Mouse (Mus musculus): ENCODE measurements around the gene Map6.

Gene Map6

DNA sequence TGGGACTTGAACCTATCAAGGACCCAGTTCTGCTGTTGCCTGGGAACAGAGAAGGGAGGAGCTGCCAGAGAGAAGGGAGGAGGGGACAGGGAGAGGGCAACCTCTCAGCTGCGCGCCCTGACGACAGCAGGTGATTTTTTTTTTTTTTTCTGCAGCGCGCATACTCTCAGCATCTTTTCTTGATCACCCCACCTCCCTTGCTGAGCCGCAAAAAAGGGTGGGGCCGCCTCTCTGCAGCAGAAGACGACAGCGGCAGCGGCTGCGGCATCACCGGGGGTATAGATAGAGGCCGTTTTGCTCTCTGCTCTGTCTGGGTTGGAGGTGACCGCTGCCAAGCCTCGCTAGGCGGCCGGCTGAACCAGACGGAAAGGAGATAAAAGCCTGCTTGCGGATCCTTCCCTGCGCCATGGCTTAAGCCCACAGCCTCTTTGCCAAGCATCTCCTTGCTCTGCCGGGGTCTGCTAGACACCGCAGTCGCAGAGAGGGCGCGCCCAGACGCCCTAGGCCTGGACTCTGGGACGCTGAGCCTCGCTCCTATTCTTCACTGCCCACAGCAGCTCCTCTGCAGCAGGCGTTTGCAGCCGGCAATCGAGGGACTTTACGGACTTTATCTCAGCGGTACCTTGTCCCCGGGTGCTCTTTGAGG lies at the start of gene Map6:
TSS of gene Map6 (plus strand) at position 197 of the 646 bp plus-strand sequence.
- in situ Hi-C loops (cut with MboI, MseI), result no loop called here

DNA sequence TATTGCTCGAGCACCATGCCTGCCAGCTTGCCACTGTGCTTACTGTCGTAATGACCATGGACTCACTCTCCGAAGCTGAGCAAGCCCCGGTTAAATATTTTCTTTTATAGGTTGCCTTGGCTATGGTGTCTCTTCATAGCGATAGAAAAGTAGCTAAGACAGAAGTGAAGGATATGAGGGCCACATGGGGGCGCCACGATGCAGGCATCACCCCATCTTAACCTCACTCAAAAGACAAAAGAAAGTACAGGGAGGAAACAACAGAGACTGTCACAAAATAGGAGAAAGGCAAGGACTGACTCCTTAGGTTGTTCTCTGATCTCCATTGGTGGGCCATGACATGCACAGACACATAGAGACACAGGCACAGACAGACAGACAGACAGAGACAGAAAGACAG lies 43.0 kb upstream of the Map6 start:
- in situ Hi-C loops (cut with MboI, MseI), result no loop called here

DNA sequence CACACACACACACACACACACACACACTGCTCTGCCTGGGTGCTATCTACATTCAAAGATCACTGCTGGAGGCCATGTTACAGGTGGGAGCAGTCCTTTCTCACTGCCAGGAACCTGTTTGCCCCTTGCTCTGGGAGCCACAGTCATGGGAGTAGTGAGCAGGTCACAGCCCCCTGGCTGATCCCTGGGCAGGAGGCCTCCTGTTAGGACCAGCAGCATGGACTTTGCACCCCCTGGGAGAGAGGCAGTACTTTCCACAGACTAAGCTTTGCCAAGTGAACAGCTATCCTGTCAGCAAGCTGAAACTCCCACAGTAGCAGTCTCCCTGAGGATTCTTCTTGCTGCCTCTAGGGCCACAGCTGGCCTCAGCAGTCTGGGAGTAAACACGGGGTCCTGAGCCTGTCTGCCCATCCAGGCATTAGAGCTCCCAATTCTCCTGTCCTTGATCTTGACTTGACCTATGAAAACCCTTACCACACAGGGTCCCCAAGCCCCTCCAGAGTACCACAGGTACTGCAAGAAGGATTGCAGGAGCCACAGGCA lies 42.5 kb upstream of the Map6 start:
- in situ Hi-C loops (cut with MboI, MseI), result no loop called here

DNA sequence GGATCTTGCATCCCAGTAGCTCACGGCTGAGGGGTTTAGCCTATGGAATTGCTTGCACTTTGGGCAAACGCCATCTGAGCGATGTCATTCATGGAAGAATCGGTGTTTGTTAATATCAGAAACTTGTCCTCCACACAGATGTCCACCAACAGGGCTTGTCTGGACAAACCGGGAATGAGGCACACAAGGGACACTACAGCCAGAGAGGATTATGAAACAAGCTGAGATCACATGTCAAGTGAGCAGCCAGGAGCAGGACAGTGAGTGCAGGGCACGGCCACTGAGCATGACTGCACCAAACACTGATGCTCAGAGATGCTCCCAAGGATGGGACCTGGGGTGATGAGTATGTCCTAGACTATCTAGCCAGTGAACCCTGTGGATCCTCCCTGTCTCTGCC lies 41.8 kb upstream of the Map6 start:
- in situ Hi-C loops (cut with MboI, MseI), result no loop called here

DNA sequence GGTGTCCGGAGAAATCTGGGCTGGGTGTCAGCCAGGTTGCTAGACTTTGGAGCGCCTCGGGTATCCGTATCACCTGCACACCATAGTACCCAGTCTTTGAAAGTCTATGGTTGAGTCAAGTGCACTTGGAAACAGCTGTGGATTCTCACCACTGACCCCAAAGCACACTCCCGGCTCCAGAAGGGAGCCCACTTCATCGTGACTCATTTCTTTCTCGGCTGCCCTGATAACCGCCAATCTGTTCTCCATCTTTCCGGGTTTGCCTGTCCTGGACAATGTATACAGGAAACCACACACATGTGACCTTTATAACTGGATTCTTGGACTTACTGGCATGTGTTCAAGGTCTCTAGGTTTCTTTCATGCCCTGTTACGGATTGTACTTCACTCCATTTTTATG lies 40.6 kb upstream of the Map6 start:
- in situ Hi-C loops (cut with MboI, MseI), result no loop called here

DNA sequence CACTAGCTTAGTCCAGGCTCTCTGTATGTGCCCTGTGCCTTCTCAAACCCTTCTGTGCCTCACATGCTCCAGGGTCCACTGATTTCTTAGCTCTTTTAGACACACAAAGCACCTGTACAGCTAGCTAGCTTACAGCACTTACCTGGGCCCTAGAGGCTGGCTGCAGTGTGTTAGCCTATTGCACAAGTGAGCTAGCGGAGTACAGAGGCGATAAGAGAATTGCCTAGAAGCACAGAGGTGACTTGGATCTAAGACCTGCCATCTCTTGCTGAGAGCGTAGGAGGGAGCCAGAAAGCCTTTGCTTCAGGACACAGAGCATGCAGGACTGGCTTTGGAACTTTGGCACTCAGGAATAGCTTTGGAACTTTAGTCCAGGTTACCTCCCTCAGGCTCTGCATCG lies 40.0 kb upstream of the Map6 start:
- in situ Hi-C loops (cut with MboI, MseI), result no loop called here

DNA sequence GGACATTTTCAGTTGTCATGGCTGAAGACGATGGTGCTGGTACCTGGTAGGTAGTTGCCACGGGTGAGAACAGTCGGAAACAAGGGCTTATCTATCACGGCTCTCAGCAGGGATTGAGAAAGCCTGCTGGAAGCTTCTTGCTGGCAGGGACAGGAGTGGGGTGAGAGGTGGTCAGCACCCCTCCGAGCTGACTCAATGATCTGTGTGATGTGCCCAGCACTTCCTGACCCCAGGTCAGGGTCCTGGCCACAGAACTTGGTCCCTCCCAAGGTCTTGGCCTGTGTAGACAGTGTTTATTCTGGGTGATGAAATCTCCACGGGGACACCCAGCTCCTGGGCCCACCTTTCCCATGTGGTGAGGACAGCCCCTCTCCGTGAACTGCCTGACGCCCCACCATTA lies 38.4 kb upstream of the Map6 start:
- in situ Hi-C loops (cut with MboI, MseI), result no loop called here

DNA sequence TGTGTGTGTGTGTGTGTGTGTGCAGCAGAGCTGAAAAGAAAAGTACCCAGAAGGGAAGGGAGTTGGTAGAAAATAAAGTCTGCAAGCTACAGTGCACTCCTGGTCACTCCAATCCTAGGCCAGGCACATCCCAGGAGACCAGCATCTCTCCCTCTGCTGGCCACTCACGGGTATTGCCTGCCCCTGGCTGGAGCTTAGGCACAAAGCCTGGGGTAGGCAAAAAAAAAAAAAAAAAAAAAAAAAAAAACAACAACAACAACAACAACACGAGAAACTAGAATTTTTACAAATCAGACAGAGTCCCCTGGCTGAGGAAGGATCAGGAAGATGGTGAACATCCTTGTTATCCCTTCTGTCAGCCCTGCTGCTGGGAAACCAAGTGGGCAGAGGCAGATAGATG lies 37.8 kb upstream of the Map6 start:
- in situ Hi-C loops (cut with MboI, MseI), result no loop called here

DNA sequence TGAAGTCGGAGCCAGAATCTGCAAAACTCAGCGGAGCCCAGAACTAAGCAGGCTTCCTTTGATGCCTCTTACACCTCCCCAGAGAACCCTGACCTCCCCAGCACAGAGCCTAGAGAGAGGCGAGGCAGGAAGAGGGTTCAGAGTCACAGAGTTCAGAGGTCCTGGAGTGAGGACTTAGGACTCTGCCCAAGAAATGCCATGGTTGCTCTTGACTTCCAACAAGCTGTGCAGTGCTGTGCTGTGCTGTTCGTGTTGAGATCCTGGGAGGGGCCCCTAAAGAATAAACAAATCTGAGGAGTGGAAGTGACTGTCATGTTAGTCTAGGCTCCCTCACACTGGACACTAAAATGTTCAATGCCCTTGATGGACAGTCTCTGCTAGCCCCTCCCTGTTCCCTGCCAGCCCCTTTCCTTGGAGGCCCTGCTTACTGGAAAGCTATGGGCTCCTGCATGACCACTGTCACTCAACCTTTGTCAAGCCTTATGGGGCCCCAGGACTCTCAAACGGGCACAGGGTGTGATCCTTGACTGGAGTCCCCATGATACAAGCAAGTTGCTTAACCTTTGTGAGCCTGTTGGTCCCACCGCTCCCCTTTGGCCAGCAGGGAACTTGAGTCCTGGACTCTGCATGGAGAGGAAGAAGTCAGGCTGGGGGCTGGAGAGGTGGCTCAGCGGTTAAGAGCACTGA lies 37.0 kb upstream of the Map6 start:
- in situ Hi-C loops (cut with MboI, MseI), result no loop called here

DNA sequence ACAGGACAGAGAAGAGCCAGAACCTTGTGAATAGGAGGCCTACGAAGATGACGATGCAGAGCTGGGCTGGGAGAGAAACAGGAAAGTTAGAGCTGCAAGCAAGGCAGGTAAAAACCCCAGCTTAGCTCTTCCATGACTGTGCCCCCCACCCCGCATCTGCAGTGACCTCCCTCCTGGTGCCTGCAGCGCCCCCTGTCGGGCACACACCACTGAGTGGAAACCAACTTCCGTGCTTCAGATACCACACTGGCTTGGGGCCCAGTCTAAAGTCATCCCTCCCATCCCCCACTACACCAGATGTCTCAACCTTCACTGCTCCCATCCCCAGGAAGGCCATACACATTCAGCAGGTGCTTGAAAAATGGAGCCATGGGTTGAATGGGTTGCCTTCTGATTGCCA lies 34.7 kb upstream of the Map6 start:
- in situ Hi-C loops (cut with MboI, MseI), result no loop called here

DNA sequence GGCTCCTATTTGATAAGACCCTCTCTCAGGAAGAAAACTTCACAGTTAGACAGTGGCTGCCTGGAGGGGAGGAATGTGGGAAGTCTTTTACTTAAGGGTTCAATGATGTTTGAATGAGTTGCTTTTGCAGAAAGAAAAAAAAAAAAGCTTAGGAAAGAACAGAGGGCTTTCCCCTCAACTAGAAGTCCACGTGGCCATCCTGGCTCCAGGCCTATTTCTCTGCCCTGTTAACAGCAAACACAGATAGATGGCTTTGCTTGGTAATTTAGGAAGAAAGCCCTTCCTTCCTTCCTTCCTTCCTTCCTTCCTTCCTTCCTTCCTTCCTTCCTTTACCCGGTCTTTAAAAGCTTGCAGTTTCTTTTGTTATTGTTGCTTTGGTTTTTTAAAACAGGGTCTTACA lies 32.3 kb upstream of the Map6 start:
- in situ Hi-C loops (cut with MboI, MseI), result no loop called here

DNA sequence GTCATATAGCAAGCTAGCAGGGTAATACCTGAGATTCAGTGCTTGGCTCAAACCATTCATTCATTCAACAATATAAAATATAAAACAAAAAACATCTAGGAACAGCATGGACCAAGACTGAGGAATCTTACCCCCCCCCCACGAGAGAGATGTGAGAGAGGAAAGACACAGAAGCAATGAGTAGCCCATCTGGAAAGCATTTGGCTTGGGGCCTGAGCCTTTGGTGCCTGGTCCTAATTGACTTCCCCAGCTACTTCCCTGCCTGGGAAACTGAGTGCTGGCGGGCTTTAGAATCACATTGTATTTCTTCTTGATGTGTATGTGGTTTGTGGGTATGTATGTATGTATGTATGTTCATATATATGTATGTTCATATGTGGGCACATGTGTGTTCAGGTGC lies 31.6 kb upstream of the Map6 start:
- in situ Hi-C loops (cut with MboI, MseI), result no loop called here

DNA sequence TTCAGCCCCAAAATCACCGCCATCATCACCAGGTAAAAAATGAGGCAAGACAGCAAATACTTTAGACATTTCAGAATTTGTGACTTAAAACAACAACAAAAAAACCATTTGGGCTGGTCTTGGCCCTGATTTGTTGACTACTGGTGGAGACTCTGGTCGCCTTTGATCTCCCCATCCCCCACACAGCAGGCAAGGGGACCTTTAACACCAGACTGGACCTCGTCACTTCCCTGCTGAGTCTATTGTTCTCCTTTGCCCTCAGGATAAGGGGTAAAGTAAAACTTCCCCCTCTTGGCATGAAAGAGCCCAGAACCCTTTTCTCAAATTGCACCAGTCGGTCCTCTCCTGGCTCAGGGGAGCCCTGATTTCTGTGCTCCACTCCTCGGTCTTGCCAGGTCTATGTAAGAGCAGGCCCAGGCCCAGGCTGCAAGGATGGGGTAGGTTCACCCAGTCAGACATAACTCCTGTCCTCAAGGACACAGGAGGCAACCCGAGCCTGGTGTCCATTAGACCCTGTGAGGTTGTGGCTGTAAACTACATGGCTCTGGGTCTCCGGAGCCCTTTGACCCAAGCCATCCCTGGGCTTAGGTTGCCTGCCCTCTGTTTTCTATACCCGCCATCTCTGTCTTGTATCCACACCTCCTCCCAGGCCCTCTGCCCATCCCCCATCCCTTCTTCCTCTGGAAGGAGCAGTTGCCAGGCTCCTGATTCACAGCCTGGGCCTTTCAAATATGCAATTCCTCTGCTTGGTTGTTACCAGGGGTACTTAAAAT lies 30.2 kb upstream of the Map6 start:
- in situ Hi-C loops (cut with MboI, MseI), result no loop called here

DNA sequence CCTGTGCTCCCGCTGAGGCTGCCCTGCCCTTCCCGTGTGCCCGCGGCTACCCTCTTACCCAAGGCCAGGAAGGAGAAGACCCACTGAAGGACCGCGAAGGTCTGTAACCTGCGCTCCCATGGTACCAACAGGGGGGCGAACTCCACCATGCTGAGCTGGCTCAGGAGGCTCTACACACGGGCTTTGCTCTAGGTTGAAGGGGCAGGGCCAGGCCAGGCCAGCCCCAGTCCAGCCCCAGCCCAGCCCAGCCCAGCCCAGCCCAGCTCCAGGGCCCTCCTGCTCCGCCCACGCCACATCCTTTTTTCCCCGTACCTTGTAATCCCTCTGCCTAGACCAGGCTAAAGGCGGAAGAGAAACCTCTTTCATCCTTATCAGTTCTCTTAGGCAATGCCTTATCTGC lies 28.8 kb upstream of the Map6 start, which contains the start of gene Mogat2:
TSS of gene Mogat2 (minus strand) at position 203 of the 400 bp plus-strand sequence.
- in situ Hi-C loops (cut with MboI, MseI), result no loop called here

DNA sequence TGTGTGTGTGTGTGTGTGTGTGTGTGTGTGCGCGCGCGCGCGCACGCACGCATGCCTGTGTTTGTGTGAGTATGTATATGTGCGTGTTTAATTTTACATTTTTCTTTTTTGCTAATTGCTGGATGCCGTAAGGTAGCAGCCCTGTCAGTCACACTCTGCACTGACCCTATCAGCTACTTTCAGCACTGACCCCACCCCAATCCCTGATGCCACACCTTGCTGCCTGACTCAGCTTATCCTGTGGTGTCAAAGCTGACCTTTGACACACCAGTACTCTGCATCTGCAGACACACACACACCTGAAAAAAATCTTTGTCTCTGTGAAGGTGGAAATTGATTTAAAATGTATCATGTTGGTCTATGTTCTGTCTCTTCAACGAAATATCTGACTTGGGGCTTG lies 25.1 kb upstream of the Map6 start:
- in situ Hi-C loops (cut with MboI, MseI), result no loop called here

DNA sequence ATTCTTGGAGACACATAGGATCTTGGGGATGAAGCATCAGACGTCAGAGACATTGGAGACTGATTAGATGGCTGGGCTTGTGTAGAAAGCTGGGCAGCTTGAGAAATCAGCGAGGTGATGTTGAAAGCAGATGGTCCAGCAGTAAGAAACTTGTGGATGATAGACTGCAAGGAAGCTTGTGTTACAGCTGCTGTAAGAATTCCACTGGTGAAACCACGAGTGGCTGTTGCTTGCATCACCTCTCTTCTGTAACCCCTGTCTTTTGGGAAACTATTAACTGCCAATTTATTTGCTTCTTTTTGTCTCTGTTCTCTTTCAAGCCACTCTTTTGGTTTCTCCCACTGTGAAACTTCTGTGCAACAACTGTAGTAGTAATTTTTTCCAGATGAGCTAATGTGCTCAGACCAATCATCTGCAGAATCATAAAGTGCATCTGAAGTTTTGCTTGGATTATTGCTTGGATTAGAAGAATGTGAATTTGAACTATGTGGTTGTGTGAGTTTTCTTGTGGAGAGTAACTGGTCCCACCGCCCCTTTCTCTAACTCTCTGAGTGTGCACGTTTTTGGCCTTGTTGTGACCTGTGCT lies 19.0 kb upstream of the Map6 start:
- in situ Hi-C loops (cut with MboI, MseI), result no loop called here

DNA sequence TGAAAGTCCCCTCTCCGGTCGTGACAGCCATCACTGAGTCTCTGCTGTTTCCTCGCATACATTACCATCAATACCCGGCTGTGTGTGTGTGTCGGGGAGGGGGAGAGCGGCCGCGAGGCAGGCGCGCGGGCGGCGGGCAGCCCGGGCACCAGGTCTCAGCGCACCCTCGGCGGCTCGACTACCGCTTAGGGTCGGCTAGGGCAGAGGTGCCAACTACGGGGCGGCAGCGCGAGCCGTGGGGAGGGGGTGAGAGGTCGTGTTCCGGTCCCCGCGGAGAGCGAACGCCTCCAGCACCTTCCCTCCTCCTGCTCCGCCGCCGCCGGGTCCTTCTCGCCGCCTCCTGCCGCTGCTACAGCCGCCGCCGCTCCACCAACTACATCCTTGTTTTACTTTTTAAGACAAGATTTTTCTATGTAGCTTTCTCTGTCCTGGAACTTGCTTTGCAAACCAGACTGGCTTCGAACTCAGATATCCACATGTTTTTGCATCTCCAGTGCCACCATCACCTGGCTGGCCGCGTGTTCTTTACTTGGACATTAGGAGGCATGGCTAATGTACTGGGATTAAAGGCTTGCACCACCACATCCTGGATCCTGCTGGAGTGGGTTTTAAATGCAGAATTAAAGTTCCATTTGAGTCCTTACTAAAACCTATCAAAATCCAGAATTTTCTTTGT lies 18.2 kb upstream of the Map6 start:
- in situ Hi-C loops (cut with MboI, MseI), result no loop called here

DNA sequence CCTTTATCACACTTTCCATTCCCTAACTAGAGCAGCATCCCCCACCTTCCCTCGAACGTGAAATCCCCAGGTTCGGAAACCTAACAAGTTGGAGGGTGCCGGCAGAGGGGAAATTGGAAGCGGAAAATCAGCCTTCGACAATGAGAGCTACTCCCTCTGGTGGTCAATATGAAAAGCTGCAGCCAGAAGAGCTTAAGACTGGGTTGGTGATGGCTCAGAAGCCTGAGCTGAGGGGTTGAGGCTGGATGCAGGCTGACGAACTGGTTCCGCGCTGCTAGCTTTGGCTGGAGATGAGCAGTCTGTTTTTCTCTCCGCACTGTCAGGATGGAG lies 17.7 kb upstream of the Map6 start:
- in situ Hi-C loops (cut with MboI, MseI), result no loop called here

DNA sequence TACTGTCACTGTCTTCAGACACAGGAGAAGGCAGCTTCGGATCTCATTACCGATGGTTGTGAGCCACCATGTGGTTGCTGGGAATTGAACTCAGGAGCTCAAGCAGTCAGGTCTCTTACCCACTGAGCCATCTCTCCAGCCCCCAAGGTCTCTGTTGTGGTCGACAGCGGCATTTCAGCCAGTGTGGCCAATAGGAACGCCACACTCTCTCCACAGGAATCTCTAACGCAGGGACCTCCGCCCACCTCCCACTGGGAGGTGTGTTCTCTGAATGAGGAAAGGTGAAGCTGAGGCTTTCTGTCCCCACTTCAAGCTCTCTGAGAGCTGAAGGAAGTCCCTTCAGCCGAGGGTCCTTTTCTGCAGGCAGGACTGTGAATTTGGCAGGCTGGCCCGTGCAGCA lies 16.9 kb upstream of the Map6 start:
- in situ Hi-C loops (cut with MboI, MseI), result no loop called here

DNA sequence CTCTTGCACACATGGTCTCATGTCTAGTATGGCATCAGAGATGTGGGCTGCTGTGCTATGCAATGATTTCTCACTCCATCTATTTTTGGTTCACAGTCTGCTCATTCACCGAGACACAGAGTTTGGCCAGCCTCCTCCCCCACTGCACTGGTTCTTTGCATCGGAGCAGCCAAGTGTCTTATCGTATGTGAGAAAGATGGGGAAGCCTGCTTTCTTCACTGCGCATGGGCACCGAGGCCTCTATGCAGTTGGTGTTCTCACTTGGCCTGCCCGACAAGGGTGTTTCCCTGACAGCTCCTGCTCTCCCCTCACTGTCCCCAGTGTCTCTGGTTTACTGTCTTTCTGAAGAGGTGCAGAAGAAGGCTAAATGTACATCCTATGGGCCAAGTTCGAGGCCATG lies 12.2 kb upstream of the Map6 start:
- in situ Hi-C loops (cut with MboI, MseI), result no loop called here

DNA sequence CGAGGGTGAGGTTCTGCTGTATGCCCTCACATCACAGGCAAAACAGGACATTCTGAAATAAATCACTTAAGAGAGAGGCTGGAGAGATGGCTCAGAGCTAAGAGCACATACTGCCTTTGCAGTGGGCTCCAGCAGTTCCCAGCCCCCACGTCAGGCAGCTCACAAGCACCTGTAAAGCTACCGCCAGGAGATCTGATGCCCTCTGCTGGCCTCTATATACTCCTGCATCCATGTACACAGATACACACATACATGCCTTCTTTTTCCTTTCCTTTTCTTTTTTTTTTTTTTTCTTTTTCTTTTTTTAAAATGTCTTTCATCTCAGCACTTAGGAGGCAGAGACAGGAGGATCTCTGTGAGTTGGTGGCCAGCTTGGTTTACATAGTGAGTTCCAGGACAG lies 5.3 kb upstream of the Map6 start:
- in situ Hi-C loops (cut with MboI, MseI), result no loop called here

DNA sequence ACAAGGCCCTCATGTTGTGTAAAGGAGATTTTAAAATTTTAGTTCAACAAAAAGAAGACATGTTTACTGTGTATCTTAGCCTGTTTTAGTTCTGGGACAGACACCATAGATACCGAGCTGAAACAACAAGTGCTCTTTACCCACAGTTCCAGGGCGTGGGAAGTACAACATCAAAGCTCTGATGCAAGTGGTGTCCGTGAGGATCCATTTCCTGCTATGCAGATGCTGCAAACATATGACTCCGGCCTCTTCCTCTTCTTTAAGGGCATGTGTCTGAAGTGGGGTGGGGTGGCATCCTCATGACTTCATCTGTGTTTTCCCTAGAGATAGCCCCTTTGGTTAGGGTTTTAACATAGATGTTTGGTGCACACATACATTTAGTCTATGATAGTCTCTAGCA lies 3.7 kb upstream of the Map6 start:
- in situ Hi-C loops (cut with MboI, MseI), result no loop called here
